Mouse (Mus musculus): ENCODE measurements around the gene Rusc2.

Gene Rusc2

GRCm38 (mm10) chr4:43442044-43442443 is 60.3 kb downstream of the Rusc2 start:
- peak; percentile 100 for DNase-seq (ENCODE audit: low read depth, low spot score)

- DNase-seq (ENCODE audit: low read depth, low spot score), result peak; percentile 87
Observed at GRCm38 (mm10) chr4:43442456-43443361, 60.9 kb downstream of the Rusc2 start.

- DNase-seq (ENCODE audit: low read depth, low spot score), result peak; percentile 53
Observed at GRCm38 (mm10) chr4:43443511-43443910, 61.7 kb downstream of the Rusc2 start.

GRCm38 (mm10) chr4:43447251-43447650 is 65.5 kb downstream of the Rusc2 start:
- DNase-seq (ENCODE audit: low read depth, low spot score), result no peak

- no peak for DNase-seq (ENCODE audit: low read depth, low spot score)
Observed at GRCm38 (mm10) chr4:43448554-43448953, 66.8 kb downstream of the Rusc2 start.

GRCm38 (mm10) chr4:43452315-43452714 is 70.5 kb downstream of the Rusc2 start:
- no peak for DNase-seq (ENCODE audit: low read depth, low spot score)

- peak; percentile 49 for DNase-seq (ENCODE audit: low read depth, low spot score)
Observed at GRCm38 (mm10) chr4:43453413-43453812, 71.6 kb downstream of the Rusc2 start.

GRCm38 (mm10) chr4:43454041-43454836 is 72.5 kb downstream of the Rusc2 start, which contains the start of gene Cd72:
Gene Cd72 (minus strand): TSS chr4:43454628.
- peak; percentile 53 for DNase-seq (ENCODE audit: low read depth, low spot score)

- peak; percentile 80 for DNase-seq (ENCODE audit: low read depth, low spot score)
Observed at GRCm38 (mm10) chr4:43456470-43456869, 74.7 kb downstream of the Rusc2 start.

- DNase-seq (ENCODE audit: low read depth, low spot score), result peak; percentile 54
Observed at GRCm38 (mm10) chr4:43457124-43457523, 75.3 kb downstream of the Rusc2 start.

GRCm38 (mm10) chr4:43463102-43463501 is 81.3 kb downstream of the Rusc2 start:
- no peak for DNase-seq (ENCODE audit: low read depth, low spot score)

- no peak for DNase-seq (ENCODE audit: low read depth, low spot score)
Observed at GRCm38 (mm10) chr4:43465935-43466334, 84.2 kb downstream of the Rusc2 start.

GRCm38 (mm10) chr4:43466872-43467271 is 85.1 kb downstream of the Rusc2 start:
- DNase-seq (ENCODE audit: low read depth, low spot score), result no peak

- no peak for DNase-seq (ENCODE audit: low read depth, low spot score)
Observed at GRCm38 (mm10) chr4:43470301-43470700, 88.5 kb downstream of the Rusc2 start.

GRCm38 (mm10) chr4:43473636-43474035 is 91.9 kb downstream of the Rusc2 start:
- DNase-seq (ENCODE audit: low read depth, low spot score), result peak; percentile 43

- DNase-seq (ENCODE audit: low read depth, low spot score), result peak; percentile 66
Observed at GRCm38 (mm10) chr4:43476604-43477003, 94.8 kb downstream of the Rusc2 start.
